Mouse (Mus musculus): ENCODE measurements at regions not wholly inside any gene's neighbourhood (a gene's known extent, or its start where the extent isn't known, plus 50 kb on each side); places are given as distances from the start of the nearest gene placed in this dataset.

- ATAC-seq (ENCODE audit: low FRiP score, low TSS enrichment) (no peak), DNase-seq (no peak)
- 86% methylated on average over 7 of the region's 7 CpGs for WGBS
- no peaks in the 10 kb centered on the region for H3K4me1 ChIP-seq (ENCODE audit: control insufficient read depth, insufficient read depth, low read length)
- H3K36me3 ChIP-seq (ENCODE audit: control insufficient read depth, insufficient read depth, low read length) = no peaks in the 10 kb centered on the region
- H3K27ac ChIP-seq (replicated peaks; ENCODE audit: low read depth, low read length) = no peak overlapping the region
- H3K9me3 ChIP-seq (ENCODE audit: control insufficient read depth, low read length) = no peaks in the 10 kb centered on the region
- no peak overlapping the region for H3K4me2 ChIP-seq (ENCODE audit: low read length)
- no peaks in the 10 kb centered on the region for H3K27me3 ChIP-seq (ENCODE audit: control insufficient read depth, insufficient read depth, low read length)
- H3K9ac ChIP-seq (replicated peaks; ENCODE audit: low read length) = no peak overlapping the region
- H3K4me3 ChIP-seq (replicated peaks; ENCODE audit: low read depth, low read length) = no peak overlapping the region
These were observed 312.2 kb downstream of the Tbc1d1 start for GRCm38 (mm10) chr5:64468307-64468706.

- no peaks in the 10 kb centered on the region for H3K9me3 ChIP-seq (ENCODE audit: control insufficient read depth, low read length)
- H3K4me1 ChIP-seq (ENCODE audit: control insufficient read depth, insufficient read depth, low read length) = no peaks in the 10 kb centered on the region
- H3K9ac ChIP-seq (replicated peaks; ENCODE audit: low read length) = no peak overlapping the region
- no peaks in the 10 kb centered on the region for H3K27me3 ChIP-seq (ENCODE audit: control insufficient read depth, insufficient read depth, low read length)
- H3K36me3 ChIP-seq (ENCODE audit: control insufficient read depth, insufficient read depth, low read length) = no peaks in the 10 kb centered on the region
- H3K4me2 ChIP-seq (ENCODE audit: low read length) = no peak overlapping the region
- 86% methylated on average over 3 of the region's 3 CpGs for WGBS
- H3K4me3 ChIP-seq (replicated peaks; ENCODE audit: low read depth, low read length) = no peak overlapping the region
- ATAC-seq (ENCODE audit: low FRiP score, low TSS enrichment) (no peak), DNase-seq (no peak)
- H3K27ac ChIP-seq (replicated peaks; ENCODE audit: low read depth, low read length) = no peak overlapping the region
These were observed 315.9 kb downstream of the Tbc1d1 start for GRCm38 (mm10) chr5:64472008-64472407.

DNA sequence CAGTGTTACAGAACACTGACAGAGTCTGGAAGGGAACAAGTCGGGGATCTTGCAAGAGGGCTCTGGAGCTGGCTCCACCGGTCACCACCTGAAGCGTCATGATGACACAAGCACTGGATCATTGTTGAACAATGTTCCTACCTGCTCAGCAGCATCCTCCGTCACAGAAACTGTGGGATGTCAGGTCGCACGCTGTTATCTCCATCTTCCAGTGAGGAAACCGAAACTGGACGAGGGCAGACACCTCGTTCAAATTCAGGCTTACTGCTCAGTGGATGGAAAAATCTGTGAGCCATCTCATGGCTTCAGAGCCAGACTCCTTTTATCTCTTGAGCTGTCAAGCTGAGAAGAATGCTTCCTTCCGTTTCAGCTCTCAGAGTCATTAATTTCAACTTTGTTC, 316.3 kb downstream of the Tbc1d1 start:
- H3K4me1 ChIP-seq (ENCODE audit: control insufficient read depth, insufficient read depth, low read length) = no peaks in the 10 kb centered on the region
- no peaks in the 10 kb centered on the region for H3K9me3 ChIP-seq (ENCODE audit: control insufficient read depth, low read length)
- no peak for DNase-seq
- no peak for ATAC-seq (ENCODE audit: low FRiP score, low TSS enrichment)
- 79% methylated on average over 10 of the region's 10 CpGs for WGBS
- no peaks in the 10 kb centered on the region for H3K27me3 ChIP-seq (ENCODE audit: control insufficient read depth, insufficient read depth, low read length)
- H3K4me2 ChIP-seq (ENCODE audit: low read length) = no peak overlapping the region
- H3K4me3 ChIP-seq (replicated peaks; ENCODE audit: low read depth, low read length) = no peak overlapping the region
- H3K9ac ChIP-seq (replicated peaks; ENCODE audit: low read length) = no peak overlapping the region
- no peaks in the 10 kb centered on the region for H3K36me3 ChIP-seq (ENCODE audit: control insufficient read depth, insufficient read depth, low read length)
- H3K27ac ChIP-seq (replicated peaks; ENCODE audit: low read depth, low read length) = no peak overlapping the region

- WGBS = 96% methylated on average over 1 of the region's 1 CpGs
- DNase-seq (no peak), ATAC-seq (ENCODE audit: low FRiP score, low TSS enrichment) (no peak)
These were observed 318.8 kb downstream of the Tbc1d1 start for GRCm38 (mm10) chr5:64474868-64475267.

GRCm38 (mm10) chr5:64475736-64476519, 319.8 kb downstream of the Tbc1d1 start:
- no peak overlapping the region for H3K4me2 ChIP-seq (ENCODE audit: low read length)
- DNase-seq = no peak
- no peak overlapping the region for H3K9ac ChIP-seq (replicated peaks; ENCODE audit: low read length)
- H3K9me3 ChIP-seq (ENCODE audit: control insufficient read depth, low read length) = no peaks in the 10 kb centered on the region
- H3K27me3 ChIP-seq (ENCODE audit: control insufficient read depth, insufficient read depth, low read length) = no peaks in the 10 kb centered on the region
- H3K36me3 ChIP-seq (ENCODE audit: control insufficient read depth, insufficient read depth, low read length) = no peaks in the 10 kb centered on the region
- 49% methylated on average over 8 of the region's 8 CpGs for WGBS
- no peak for ATAC-seq (ENCODE audit: low FRiP score, low TSS enrichment)
- H3K4me3 ChIP-seq (replicated peaks; ENCODE audit: low read depth, low read length) = no peak overlapping the region
- H3K27ac ChIP-seq (replicated peaks; ENCODE audit: low read depth, low read length) = no peak overlapping the region
- H3K4me1 ChIP-seq (ENCODE audit: control insufficient read depth, insufficient read depth, low read length) = no peaks in the 10 kb centered on the region

More at GRCm38 (mm10) chr5:64474868-64475267, 318.8 kb downstream of the Tbc1d1 start:
- H3K4me3 ChIP-seq (replicated peaks; ENCODE audit: low read depth, low read length) = no peak overlapping the region
- no peaks in the 10 kb centered on the region for H3K27me3 ChIP-seq (ENCODE audit: control insufficient read depth, insufficient read depth, low read length)
- no peak overlapping the region for H3K4me2 ChIP-seq (ENCODE audit: low read length)
- no peak overlapping the region for H3K9ac ChIP-seq (replicated peaks; ENCODE audit: low read length)
- H3K36me3 ChIP-seq (ENCODE audit: control insufficient read depth, insufficient read depth, low read length) = no peaks in the 10 kb centered on the region
- H3K27ac ChIP-seq (replicated peaks; ENCODE audit: low read depth, low read length) = no peak overlapping the region
- H3K9me3 ChIP-seq (ENCODE audit: control insufficient read depth, low read length) = no peaks in the 10 kb centered on the region
- no peaks in the 10 kb centered on the region for H3K4me1 ChIP-seq (ENCODE audit: control insufficient read depth, insufficient read depth, low read length)

- Histone ChIP-seq H3K9ac (replicated peaks; ENCODE audit: low read length) (no peak overlapping the region), H3K4me3 (replicated peaks; ENCODE audit: low read depth, low read length) (no peak overlapping the region), H3K4me2 (ENCODE audit: low read length) (no peak overlapping the region), H3K27me3 (ENCODE audit: control insufficient read depth, insufficient read depth, low read length) (no peaks in the 10 kb centered on the region), H3K4me1 (ENCODE audit: control insufficient read depth, insufficient read depth, low read length) (no peaks in the 10 kb centered on the region), H3K27ac (replicated peaks; ENCODE audit: low read depth, low read length) (no peak overlapping the region), H3K9me3 (ENCODE audit: control insufficient read depth, low read length) (no peaks in the 10 kb centered on the region), H3K36me3 (ENCODE audit: control insufficient read depth, insufficient read depth, low read length) (no peaks in the 10 kb centered on the region)
- ATAC-seq (ENCODE audit: low FRiP score, low TSS enrichment) = no peak; the same call in 1 of the 2 replicates
- DNase-seq = peak; percentile 45
- 12% methylated on average over 11 of the region's 11 CpGs for WGBS
These were observed 320.7 kb downstream of the Tbc1d1 start for GRCm38 (mm10) chr5:64476641-64477369.

DNA sequence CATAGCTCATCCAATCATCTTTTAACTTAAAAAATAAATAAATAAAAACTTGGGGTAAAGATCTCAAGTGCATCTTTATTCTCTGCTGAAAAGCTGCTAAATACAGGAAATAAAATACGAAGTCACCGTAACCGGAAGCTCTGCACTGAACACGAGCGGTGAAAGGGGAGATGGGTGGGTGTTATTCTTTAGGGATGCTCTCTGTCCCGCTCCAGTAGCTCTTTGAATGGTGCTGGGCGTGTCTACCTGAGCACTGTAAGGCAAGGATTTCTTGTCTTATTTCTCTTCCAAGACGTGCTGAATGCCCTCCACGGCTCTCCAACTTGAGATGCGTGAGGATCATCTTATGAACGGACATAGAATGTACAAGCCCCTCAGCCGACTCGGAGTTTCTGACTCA, 322.0 kb downstream of the Tbc1d1 start:
- no peaks in the 10 kb centered on the region for H3K9me3 ChIP-seq (ENCODE audit: control insufficient read depth, low read length)
- H3K4me1 ChIP-seq (ENCODE audit: control insufficient read depth, insufficient read depth, low read length) = no peaks in the 10 kb centered on the region
- H3K36me3 ChIP-seq (ENCODE audit: control insufficient read depth, insufficient read depth, low read length) = no peaks in the 10 kb centered on the region
- no peak for ATAC-seq (ENCODE audit: low FRiP score, low TSS enrichment)
- no peak for DNase-seq
- no peak overlapping the region for H3K4me2 ChIP-seq (ENCODE audit: low read length)
- no peaks in the 10 kb centered on the region for H3K27me3 ChIP-seq (ENCODE audit: control insufficient read depth, insufficient read depth, low read length)
- H3K27ac ChIP-seq (replicated peaks; ENCODE audit: low read depth, low read length) = no peak overlapping the region
- no peak overlapping the region for H3K9ac ChIP-seq (replicated peaks; ENCODE audit: low read length)
- H3K4me3 ChIP-seq (replicated peaks; ENCODE audit: low read depth, low read length) = no peak overlapping the region
- WGBS = 72% methylated on average over 13 of the region's 13 CpGs

DNA sequence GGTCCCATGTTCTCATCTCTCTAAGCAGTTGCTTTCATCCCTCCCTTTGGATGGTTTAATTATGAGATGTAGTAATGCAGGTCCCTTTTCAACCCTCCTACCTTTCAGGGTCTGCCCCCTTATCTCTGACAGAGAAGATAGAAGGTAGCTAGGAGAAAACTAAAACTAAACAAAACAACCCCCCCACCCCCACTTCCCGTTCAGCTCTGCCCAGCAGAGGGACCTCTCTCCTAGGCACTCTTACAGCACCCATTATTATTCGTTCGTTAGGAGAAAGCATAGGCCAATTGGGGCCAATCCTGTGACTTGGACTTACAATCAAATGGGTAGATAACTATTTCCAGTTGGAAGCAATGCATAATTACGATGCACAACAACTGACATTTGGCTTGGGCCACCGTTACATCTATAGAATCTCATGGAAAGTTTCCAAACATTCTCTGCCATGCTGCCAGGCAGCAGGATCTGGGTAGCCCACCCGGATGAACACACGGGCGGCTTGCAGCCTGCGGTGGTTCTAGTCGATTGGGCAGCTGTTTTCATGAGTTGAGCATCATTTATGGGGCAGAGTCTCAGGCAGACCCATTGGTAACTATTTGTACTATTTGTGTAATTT, 322.6 kb downstream of the Tbc1d1 start:
- Histone ChIP-seq H3K4me3 (replicated peaks; ENCODE audit: low read depth, low read length) (no peak overlapping the region), H3K27ac (replicated peaks; ENCODE audit: low read depth, low read length) (no peak overlapping the region), H3K9ac (replicated peaks; ENCODE audit: low read length) (no peak overlapping the region), H3K4me2 (ENCODE audit: low read length) (no peak overlapping the region), H3K36me3 (ENCODE audit: control insufficient read depth, insufficient read depth, low read length) (no peaks in the 10 kb centered on the region), H3K27me3 (ENCODE audit: control insufficient read depth, insufficient read depth, low read length) (no peaks in the 10 kb centered on the region), H3K9me3 (ENCODE audit: control insufficient read depth, low read length) (no peaks in the 10 kb centered on the region), H3K4me1 (ENCODE audit: control insufficient read depth, insufficient read depth, low read length) (no peaks in the 10 kb centered on the region)
- WGBS = 80% methylated on average over 10 of the region's 10 CpGs
- no peak for ATAC-seq (ENCODE audit: low FRiP score, low TSS enrichment)
- no peak for DNase-seq

All from midbrain, embryonic 14.5 days (tissue).